Mouse (Mus musculus) C2C12 (cell line): ENCODE measurements at regions not wholly inside any gene's neighbourhood (a gene's known extent, or its start where the extent isn't known, plus 50 kb on each side); places are given as distances from the start of the nearest gene placed in this dataset.
"Not testable (repeated sequence)": the region's sequence is repeated elsewhere in the genome, so short reads cannot be mapped to it uniquely, and the experiment has no call there.

Experiments
- CEBPB ChIP-seq: IDR thresholded peaks from one replicate; pipeline ENCODE4 v1.6.1; 2011; ENCODE audit warnings: low read depth, mild to moderate bottlenecking, control low read depth, moderate library complexity
- CTCF ChIP-seq: IDR thresholded peaks from one replicate; pipeline ENCODE4 v1.5.1; 2011; ENCODE audit not compliant: control insufficient read depth, insufficient read depth, insufficient read length
- FOSL1 ChIP-seq: IDR thresholded peaks from one replicate; pipeline ENCODE4 v1.8.0; 2011; ENCODE audit warnings: mild to moderate bottlenecking, low read length; ENCODE audit not compliant: poor library complexity, insufficient read depth, severe bottlenecking
- MAX ChIP-seq: IDR thresholded peaks from one replicate; pipeline ENCODE4 v1.6.1; 2011; ENCODE audit warnings: mild to moderate bottlenecking, control low read depth
- MYOG ChIP-seq: IDR thresholded peaks from one replicate; pipeline ENCODE4 v1.6.1; 2011; ENCODE audit not compliant: control insufficient read depth, insufficient read length; ENCODE audit errors: extremely low read depth
- USF1 ChIP-seq: IDR thresholded peaks from one replicate; pipeline ENCODE4 v1.6.1; 2011; ENCODE audit warnings: low read depth, mild to moderate bottlenecking, control low read depth, moderate library complexity

GRCm38 (mm10) chr13:12667727-12668665 lies 102.3 kb downstream of the Ero1lb start:
- not testable (repeated sequence) for TF ChIP-seq USF1, CTCF, FOSL1, MAX, MYOG, CEBPB
